Mouse (Mus musculus): ENCODE measurements around the gene Zer1.

DNA sequence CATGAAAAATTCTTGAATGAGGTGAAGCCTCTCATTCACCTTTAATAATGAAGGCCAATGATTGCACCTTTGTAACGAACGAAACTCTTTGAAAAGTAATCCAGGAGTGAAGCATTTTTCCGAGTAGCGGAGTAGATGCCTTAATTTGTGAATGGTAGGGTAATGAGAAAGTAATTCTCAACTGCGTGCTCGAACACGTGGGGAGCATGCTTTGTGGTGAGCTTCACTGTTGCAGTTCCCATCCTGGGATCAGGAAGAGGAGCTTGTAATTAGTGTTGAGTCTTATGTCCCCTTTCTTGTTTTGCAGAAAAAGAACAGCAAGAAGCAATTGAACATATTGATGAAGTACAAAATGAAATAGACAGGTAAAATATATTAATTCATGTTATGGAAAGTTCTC, 56.4 kb downstream of the Zer1 start:
- TF ChIP-seq USF1 (IDR thresholded peaks at IDR 0.05; ENCODE audit: low read depth) = no peak
- no peak for TF ChIP-seq CTCF (IDR thresholded peaks at IDR 0.05; ENCODE audit: control insufficient read depth, insufficient read depth, insufficient read length)
- TF ChIP-seq MAX (IDR thresholded peaks at IDR 0.05) = peak; percentile 83

Data from C2C12 (cell line).